Mouse (Mus musculus): ENCODE results near the gene Olfr447. TPM values are rescaled to one million over a fixed set of nuclear protein-coding genes. Genes with fewer than 3 reads are reported as not detected.

The Olfr447 gene
- polyA plus RNA-seq, 1 experiment from 2014 or later: not detected

Other genes starting within 250 kb of the Olfr447 start
- 214 and 216 TPM in 2 replicates for gene Tcaf1, start 198.8 kb upstream of the Olfr447 start, polyA plus RNA-seq (2015; fragmentation: Nextera tagmentation; extraction: Ambion mirVana)
- gene Olfr453, start 169.5 kb upstream of the Olfr447 start, polyA plus RNA-seq (2015; fragmentation: Nextera tagmentation; extraction: Ambion mirVana): not detected in 2 replicates
- not detected in 2 replicates for gene Olfr38, start 152.5 kb upstream of the Olfr447 start, polyA plus RNA-seq (2015; fragmentation: Nextera tagmentation; extraction: Ambion mirVana)
- gene Olfr452, start 123.8 kb upstream of the Olfr447 start, polyA plus RNA-seq (2015; fragmentation: Nextera tagmentation; extraction: Ambion mirVana): not detected in 2 replicates
- not detected in 2 replicates for gene Olfr450, start 96.9 kb upstream of the Olfr447 start, polyA plus RNA-seq (2015; fragmentation: Nextera tagmentation; extraction: Ambion mirVana)
- not detected in 2 replicates for gene Olfr449, start 74.5 kb upstream of the Olfr447 start, polyA plus RNA-seq (2015; fragmentation: Nextera tagmentation; extraction: Ambion mirVana)
- gene Olfr448, start 18.4 kb upstream of the Olfr447 start, polyA plus RNA-seq (2015; fragmentation: Nextera tagmentation; extraction: Ambion mirVana): not detected in 2 replicates
- gene Olfr446, start 12.5 kb downstream of the Olfr447 start, polyA plus RNA-seq (2015; fragmentation: Nextera tagmentation; extraction: Ambion mirVana): not detected in 2 replicates
- not detected in 2 replicates for gene Olfr444, start 40.2 kb downstream of the Olfr447 start, polyA plus RNA-seq (2015; fragmentation: Nextera tagmentation; extraction: Ambion mirVana)
- not detected in 2 replicates for gene Olfr441, start 197.5 kb downstream of the Olfr447 start, polyA plus RNA-seq (2015; fragmentation: Nextera tagmentation; extraction: Ambion mirVana)
- gene Olfr237-ps1, start 237.7 kb downstream of the Olfr447 start, polyA plus RNA-seq (2015; fragmentation: Nextera tagmentation; extraction: Ambion mirVana): not detected in 2 replicates

All from hindbrain, embryonic 16.5 days (tissue).